Mouse (Mus musculus) heart, embryonic 13.5 days (tissue): ENCODE measurements around the gene Slain2. TPM values are rescaled to one million over a fixed set of nuclear protein-coding genes. Genes with fewer than 3 reads are reported as not detected.

Experiments
- ATAC-seq: fragments of 200-750 bp; cut with Nextera tagmentation; 2 replicates; pipeline ENCODE4 v1.8.0; 2017; ENCODE audit warnings: moderate TSS enrichment; ENCODE audit not compliant: insufficient number of reproducible peaks, low FRiP score, low TSS enrichment; ENCODE audit errors: extremely low read depth
- H3K27ac ChIP-seq: fragments of 300-500 bp; sonication (generic); replicated peaks from 2 replicates; pipeline ENCODE4 v1.5.1; 2015; ENCODE audit warnings: moderate library complexity, mild to moderate bottlenecking, inconsistent platforms
- H3K27me3 ChIP-seq: fragments of 300-500 bp; sonication (generic); replicated peaks from 2 replicates; pipeline ENCODE4 v1.6.1; 2015; ENCODE audit warnings: mild to moderate bottlenecking, inconsistent platforms
- H3K36me3 ChIP-seq: fragments of 300-500 bp; sonication (generic); 2 replicates; pipeline ENCODE4 v1.6.1; 2015; ENCODE audit warnings: mild to moderate bottlenecking, inconsistent platforms
- H3K4me1 ChIP-seq: fragments of 300-500 bp; sonication (generic); 2 replicates; pipeline ENCODE4 v1.6.1; 2015; ENCODE audit warnings: inconsistent platforms
- H3K4me2 ChIP-seq: fragments of 300-500 bp; sonication (generic); 2 replicates; pipeline ENCODE4 v1.6.1; 2015; ENCODE audit warnings: inconsistent platforms, mild to moderate bottlenecking, moderate library complexity
- H3K4me3 ChIP-seq: fragments of 300-500 bp; sonication (generic); 2 replicates; pipeline ENCODE4 v1.5.1; 2015; ENCODE audit warnings: moderate library complexity, mild to moderate bottlenecking, inconsistent platforms
- H3K9ac ChIP-seq: fragments of 300-500 bp; sonication (generic); 2 replicates; pipeline ENCODE4 v1.6.1; 2015; ENCODE audit warnings: inconsistent platforms, mild to moderate bottlenecking, moderate library complexity
- H3K9me3 ChIP-seq: fragments of 300-500 bp; sonication (generic); 2 replicates; pipeline ENCODE4 v1.6.1; 2016; ENCODE audit warnings: inconsistent platforms
- WGBS: fragments of 180-500 bp; shearing (Covaris S2); methylation state at CpG from one replicate; pipeline ENCODE4 v1.1.7; 2015; ENCODE audit warnings: mixed read lengths; 5-methylcytosine and 5-hydroxymethylcytosine counted together
- polyA plus RNA-seq: library from polyadenylated mRNA; unstranded; fragments of >200 nt; fragmentation: Nextera tagmentation; extraction: Ambion mirVana; gene quantifications from 2 replicates; pipeline ENCODE4 v1.2.1, GENCODE M21; 2015

Slain2 gene
- 17.0 and 18.1 TPM in 2 replicates for polyA plus RNA-seq

DNA sequence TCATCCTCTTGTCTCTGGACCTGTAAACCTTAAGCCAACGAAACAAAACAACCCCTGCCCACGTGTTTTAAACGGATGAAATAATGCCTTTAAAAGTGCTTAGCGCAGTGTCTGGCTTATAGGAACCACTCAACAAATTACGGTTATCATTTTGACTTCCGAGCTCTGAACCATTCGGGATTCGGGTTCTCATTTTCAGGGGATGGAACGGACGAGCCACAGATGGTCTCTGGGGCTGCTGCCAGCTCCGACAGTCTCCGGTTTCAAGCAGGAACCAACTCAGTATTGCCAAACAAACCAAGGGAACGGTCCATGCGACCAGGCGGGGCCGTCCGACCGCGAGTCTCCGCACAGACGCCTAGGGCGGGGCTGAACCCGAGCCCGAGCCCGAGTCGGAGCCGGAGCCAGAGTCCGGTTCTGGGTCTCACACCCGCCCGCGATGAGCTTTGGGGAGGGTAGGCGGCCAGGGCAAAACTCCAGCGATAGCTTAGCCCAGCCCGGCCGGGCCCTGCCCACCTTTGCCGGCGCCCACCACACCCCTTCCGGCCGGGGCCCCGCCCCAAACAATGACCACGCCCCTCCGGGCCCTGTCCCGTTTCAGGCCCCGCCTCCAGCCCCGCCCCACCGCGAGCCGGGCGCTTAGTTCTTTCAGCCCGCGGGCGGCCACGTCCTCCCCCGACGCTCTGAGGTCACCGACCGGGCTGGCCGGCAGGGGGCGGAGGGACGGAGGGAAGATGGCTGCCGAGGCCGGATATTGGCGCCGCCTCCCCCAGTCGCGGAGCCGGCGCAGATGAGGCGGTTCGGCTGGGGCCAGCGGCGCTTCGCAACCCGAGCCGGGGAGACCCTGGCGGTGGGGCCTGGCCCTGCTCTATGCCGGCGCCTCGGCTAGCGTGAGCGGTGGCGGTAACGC is at the start of gene Slain2:
Slain2 (plus strand) TSS at position 657 of the 910 bp plus-strand sequence.
- WGBS = under 1% methylated on average over 82 of the region's 83 CpGs

GRCm38 (mm10) chr5:72864654-72865178 is 49.4 kb upstream of the Slain2 start:
- WGBS = 71% methylated on average over 3 of the region's 3 CpGs
- Histone ChIP-seq H3K4me2 (peak overlapping the region; percentile 90; the same call in 1 of the 2 replicates), H3K4me1 (peaks cover 37% of the 10 kb centered on the region)

More for the DNA sequence above, at the start of gene Slain2:
- peak within 1 kb of the TSS; percentile 100 for H3K27ac ChIP-seq
- no peaks in the 10 kb centered on the region for H3K36me3 ChIP-seq
- peak; percentile 93 for ATAC-seq
- peak within 1 kb of the TSS; percentile 95 for H3K4me3 ChIP-seq
- H3K4me1 ChIP-seq = peaks cover 49% of the 10 kb centered on the region
- peak within 1 kb of the TSS; percentile 80 for H3K4me2 ChIP-seq
- no peaks in the 10 kb centered on the region for H3K27me3 ChIP-seq
- H3K9me3 ChIP-seq = no peaks in the 10 kb centered on the region
- H3K9ac ChIP-seq = peak within 1 kb of the TSS; percentile 99

GRCm38 (mm10) chr5:72866260-72866905 is 47.7 kb upstream of the Slain2 start:
- H3K9ac ChIP-seq = peak overlapping the region; percentile 88
- H3K9me3 ChIP-seq = peaks cover 3% of the 10 kb centered on the region; the same call in 1 of the 2 replicates
- no peak for ATAC-seq
- H3K27ac ChIP-seq = no peak overlapping the region
- H3K4me3 ChIP-seq = peak overlapping the region; percentile 74
- peak overlapping the region; percentile 90 for H3K4me2 ChIP-seq
- WGBS = 57% methylated on average over 6 of the region's 6 CpGs
- H3K27me3 ChIP-seq = peaks cover 7% of the 10 kb centered on the region; the same call in 1 of the 2 replicates
- H3K36me3 ChIP-seq = no peaks in the 10 kb centered on the region
- peaks cover 37% of the 10 kb centered on the region for H3K4me1 ChIP-seq

More at GRCm38 (mm10) chr5:72864654-72865178, 49.4 kb upstream of the Slain2 start:
- 0 out of 2 replicates have a peak, but pooled peaks cover 3% of the 10 kb centered on the region for H3K9me3 ChIP-seq
- H3K36me3 ChIP-seq = peaks cover 6% of the 10 kb centered on the region
- peaks cover 7% of the 10 kb centered on the region; the same call in 1 of the 2 replicates for H3K27me3 ChIP-seq
- H3K4me3 ChIP-seq = no peak overlapping the region
- no peak overlapping the region for H3K27ac ChIP-seq
- ATAC-seq = no peak
- no peak overlapping the region for H3K9ac ChIP-seq

DNA sequence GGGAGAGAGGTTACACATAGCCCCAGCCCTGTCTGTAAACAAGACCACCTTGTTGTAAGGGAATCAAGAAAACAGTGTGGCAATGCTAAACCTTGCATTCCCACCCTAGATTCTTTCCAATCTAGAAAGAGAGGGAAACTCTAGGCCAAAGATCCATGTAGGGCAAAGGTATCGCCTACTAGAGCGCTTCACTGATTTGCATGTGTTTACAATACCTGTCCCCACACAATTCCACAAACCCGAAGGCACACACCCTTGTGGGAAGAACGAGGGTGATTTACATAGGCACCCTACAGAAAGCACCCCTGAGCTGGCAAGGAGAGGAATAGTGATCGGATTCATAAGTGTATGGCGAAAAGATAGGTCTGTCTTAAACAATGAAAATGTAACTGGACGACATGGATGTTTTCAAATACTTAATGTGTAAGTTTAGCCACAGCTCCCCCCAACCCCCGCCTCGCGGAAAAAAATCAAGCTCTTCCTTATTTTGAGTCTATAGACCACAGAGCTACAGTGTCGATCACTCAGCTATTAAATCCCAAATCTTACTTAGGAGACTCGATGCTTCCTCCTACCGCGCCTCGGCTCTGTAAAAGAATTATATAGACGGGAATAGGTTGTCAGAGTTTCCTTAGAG is 47.0 kb upstream of the Slain2 start:
- Histone ChIP-seq H3K27me3 (peaks cover 7% of the 10 kb centered on the region; the same call in 1 of the 2 replicates), H3K27ac (no peak overlapping the region), H3K4me2 (peak overlapping the region; percentile 90), H3K4me3 (peak overlapping the region; percentile 74), H3K9ac (peak overlapping the region; percentile 88), H3K4me1 (peaks cover 37% of the 10 kb centered on the region), H3K9me3 (peaks cover 3% of the 10 kb centered on the region; the same call in 1 of the 2 replicates), H3K36me3 (no peaks in the 10 kb centered on the region)
- no peak for ATAC-seq
- 35% methylated on average over 16 of the region's 16 CpGs for WGBS

DNA sequence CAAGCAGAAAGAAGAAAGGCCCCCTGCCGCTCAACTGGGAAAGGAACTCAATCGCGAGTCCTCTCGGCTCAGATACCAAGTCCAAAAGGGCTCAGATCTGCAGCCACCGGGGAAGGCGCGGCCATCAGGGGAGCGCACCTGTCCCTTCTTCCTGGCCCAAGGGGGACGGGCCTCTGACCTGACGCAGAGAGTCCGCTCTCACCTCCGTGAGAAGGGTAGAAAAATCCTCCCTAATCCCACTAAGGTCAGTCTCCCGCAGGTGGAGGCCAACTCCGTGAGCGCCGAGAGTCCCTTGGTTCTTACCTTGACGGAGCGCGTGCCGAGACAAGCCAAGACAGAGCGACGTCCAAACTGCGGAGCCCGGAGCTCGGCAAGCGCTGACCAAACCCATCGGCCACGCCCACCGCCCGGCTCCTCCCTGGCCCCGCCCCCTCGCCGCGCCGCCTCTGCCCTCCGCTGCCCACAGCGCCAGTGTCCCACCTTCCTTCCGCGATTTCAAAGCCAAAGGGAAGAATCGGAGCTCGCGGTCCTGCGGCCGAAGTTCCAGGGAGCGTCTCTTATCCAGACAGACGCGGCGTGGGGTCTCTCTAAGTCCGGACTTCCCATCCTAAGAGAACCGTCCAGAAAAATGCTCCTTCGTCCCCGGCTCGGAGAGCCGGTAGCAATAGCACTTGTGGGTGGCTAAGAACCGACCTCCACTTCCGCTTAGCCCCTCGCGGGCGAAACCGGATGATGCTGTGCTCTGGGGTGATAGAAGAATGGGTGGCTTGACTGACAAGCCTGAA is 45.8 kb upstream of the Slain2 start, which contains the start of gene Tec:
Tec (minus strand) TSS at position 393 of the 785 bp plus-strand sequence.
- Histone ChIP-seq H3K4me2 (peak within 1 kb of the TSS; percentile 90), H3K27ac (peak within 1 kb of the TSS; percentile 76), H3K9ac (peak within 1 kb of the TSS; percentile 88), H3K4me3 (peak within 1 kb of the TSS; percentile 74), H3K4me1 (peaks cover 35% of the 10 kb centered on the region), H3K27me3 (peaks cover 7% of the 10 kb centered on the region; the same call in 1 of the 2 replicates), H3K9me3 (peaks cover 3% of the 10 kb centered on the region; the same call in 1 of the 2 replicates), H3K36me3 (no peaks in the 10 kb centered on the region)
- WGBS = under 1% methylated on average over 60 of the region's 60 CpGs
- peak; percentile 81 for ATAC-seq

GRCm38 (mm10) chr5:72869779-72870608 is 44.1 kb upstream of the Slain2 start:
- Histone ChIP-seq H3K9ac (no peak overlapping the region), H3K9me3 (peaks cover 3% of the 10 kb centered on the region; the same call in 1 of the 2 replicates), H3K4me1 (peaks cover 32% of the 10 kb centered on the region), H3K4me2 (no peak overlapping the region), H3K36me3 (no peaks in the 10 kb centered on the region), H3K27me3 (peaks cover 7% of the 10 kb centered on the region; the same call in 1 of the 2 replicates), H3K27ac (no peak overlapping the region), H3K4me3 (no peak overlapping the region)
- WGBS = 75% methylated on average over 14 of the region's 14 CpGs
- no peak for ATAC-seq

GRCm38 (mm10) chr5:72871114-72871513 is 43.0 kb upstream of the Slain2 start:
- no peak overlapping the region for H3K27ac ChIP-seq
- peaks cover 7% of the 10 kb centered on the region; the same call in 1 of the 2 replicates for H3K27me3 ChIP-seq
- peaks cover 3% of the 10 kb centered on the region; the same call in 1 of the 2 replicates for H3K9me3 ChIP-seq
- ATAC-seq = no peak
- H3K36me3 ChIP-seq = no peaks in the 10 kb centered on the region
- H3K9ac ChIP-seq = no peak overlapping the region
- peaks cover 27% of the 10 kb centered on the region for H3K4me1 ChIP-seq
- H3K4me2 ChIP-seq = no peak overlapping the region
- WGBS = 78% methylated on average over 4 of the region's 4 CpGs
- H3K4me3 ChIP-seq = no peak overlapping the region

DNA sequence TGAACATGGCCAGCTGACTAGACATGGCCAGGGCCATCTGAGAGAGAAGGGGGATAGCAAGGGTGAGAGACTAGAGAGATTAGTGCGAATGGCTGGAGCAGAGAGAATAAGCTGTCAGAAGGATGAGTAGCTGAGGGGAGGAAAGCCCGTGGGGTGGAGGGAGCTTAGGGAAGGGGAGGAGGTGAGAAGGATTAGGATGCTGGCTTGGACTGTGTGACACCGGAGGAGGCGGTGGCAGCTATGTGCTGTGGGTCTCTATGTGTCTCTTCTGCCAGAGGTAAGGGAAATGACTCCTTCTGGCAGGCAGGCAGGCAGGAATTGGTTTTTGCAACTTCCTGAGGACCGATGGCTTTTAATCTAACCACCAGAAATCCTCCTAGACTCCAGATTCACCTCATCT is 34.4 kb upstream of the Slain2 start:
- H3K4me1 ChIP-seq = peaks cover 31% of the 10 kb centered on the region

GRCm38 (mm10) chr5:72881748-72882411 is 32.2 kb upstream of the Slain2 start:
- peak; percentile 40; the same call in 1 of the 2 replicates for ATAC-seq
- peaks cover 4% of the 10 kb centered on the region for H3K27me3 ChIP-seq
- peak overlapping the region; percentile 30 for H3K4me2 ChIP-seq
- H3K4me1 ChIP-seq = peaks cover 22% of the 10 kb centered on the region
- no peaks in the 10 kb centered on the region for H3K36me3 ChIP-seq
- WGBS = 45% methylated on average over 12 of the region's 12 CpGs
- no peak overlapping the region for H3K4me3 ChIP-seq
- H3K27ac ChIP-seq = peak overlapping the region; percentile 89
- no peak overlapping the region for H3K9ac ChIP-seq
- H3K9me3 ChIP-seq = no peaks in the 10 kb centered on the region

More for the DNA sequence above, 34.4 kb upstream of the Slain2 start:
- Histone ChIP-seq H3K36me3 (no peaks in the 10 kb centered on the region), H3K27me3 (peaks cover 4% of the 10 kb centered on the region), H3K9ac (no peak overlapping the region), H3K9me3 (no peaks in the 10 kb centered on the region), H3K27ac (no peak overlapping the region), H3K4me3 (no peak overlapping the region), H3K4me2 (no peak overlapping the region)
- WGBS = 27% methylated on average over 5 of the region's 5 CpGs
- ATAC-seq = no peak
